Mouse (Mus musculus) G1E (cell line): ENCODE results near the gene Myo16. TPM values are rescaled to one million over a fixed set of nuclear protein-coding genes. Genes with fewer than 3 reads are reported as not detected.

Source experiments
- ATAC-seq: 2 replicates; pipeline ENCODE4 v1.8.0; 2016; ENCODE audit warnings: mild to moderate bottlenecking; ENCODE audit not compliant: insufficient number of reproducible peaks, poor library complexity, low FRiP score, severe bottlenecking; ENCODE audit errors: extremely low read depth
- DNase-seq: peaks from one replicate; pipeline ENCODE4 v3.0.0; 2012; ENCODE audit warnings: low spot score
- H3K27me3 ChIP-seq: 2 replicates; pipeline ENCODE4 v1.6.1; 2012; ENCODE audit warnings: mild to moderate bottlenecking, low read length, inconsistent platforms; ENCODE audit not compliant: insufficient read depth
- H3K36me3 ChIP-seq: replicated peaks from 2 replicates; pipeline ENCODE3; 2012; ENCODE audit warnings: mild to moderate bottlenecking, inconsistent platforms
- H3K4me1 ChIP-seq: 2 replicates; pipeline ENCODE4 v1.6.1; 2012; ENCODE audit warnings: low read depth, low read length, inconsistent platforms, mixed read lengths; ENCODE audit not compliant: insufficient read depth
- H3K4me3 ChIP-seq: 2 replicates; pipeline ENCODE4 v1.5.1; 2012; ENCODE audit warnings: low read depth, mild to moderate bottlenecking, inconsistent platforms, low read length, moderate library complexity, mixed read lengths
- H3K9me3 ChIP-seq: replicated peaks from 2 replicates; pipeline ENCODE4 v1.6.1; 2012; ENCODE audit warnings: inconsistent platforms
- CTCF ChIP-seq: IDR thresholded peaks from 2 replicates; pipeline ENCODE4 v1.5.1; 2012; ENCODE audit warnings: low read depth, low read length, inconsistent platforms, mixed read lengths
- GATA1 ChIP-seq: IDR thresholded peaks from 2 replicates; pipeline ENCODE4 v1.6.1; 2012; ENCODE audit warnings: borderline replicate concordance, low read length, inconsistent platforms, mixed read lengths
- GATA2 ChIP-seq: IDR thresholded peaks from 2 replicates; pipeline ENCODE4 v1.6.1; 2012; ENCODE audit warnings: low read depth, low read length, inconsistent platforms, borderline replicate concordance
- POLR2AphosphoS5 ChIP-seq: IDR thresholded peaks from 2 replicates; pipeline ENCODE4 v1.6.1; 2012; ENCODE audit warnings: low read depth, low read length, inconsistent platforms; ENCODE audit not compliant: insufficient replicate concordance
- TAL1 ChIP-seq: conservative IDR thresholded peaks from 2 replicates; pipeline ENCODE4 v1.6.1; 2012; ENCODE audit warnings: low read depth, low read length, inconsistent platforms, mixed read lengths
- polyA plus RNA-seq: library from polyadenylated mRNA; stranded (reverse); fragments of >175 nt; gene quantifications from 2 replicates; pipeline ENCODE4 v1.2.3, GENCODE M21; 2012
- total RNA-seq, 2 experiments: library from RNA; stranded (forward) in 1 of 2; stranded (reverse) in 1 of 2; fragments of 200-1000 nt in 1 of 2; fragments of >200 nt in 1 of 2; fragmentation: Nextera tagmentation in 1 of 2; gene quantifications; 2 replicates each; pipeline ENCODE4 v1.2.3; 2014 to 2017

Myo16 gene
- total and polyA plus RNA-seq, 3 experiments, result 0.27 to 0.90 (median 0.38) TPM

DNA sequence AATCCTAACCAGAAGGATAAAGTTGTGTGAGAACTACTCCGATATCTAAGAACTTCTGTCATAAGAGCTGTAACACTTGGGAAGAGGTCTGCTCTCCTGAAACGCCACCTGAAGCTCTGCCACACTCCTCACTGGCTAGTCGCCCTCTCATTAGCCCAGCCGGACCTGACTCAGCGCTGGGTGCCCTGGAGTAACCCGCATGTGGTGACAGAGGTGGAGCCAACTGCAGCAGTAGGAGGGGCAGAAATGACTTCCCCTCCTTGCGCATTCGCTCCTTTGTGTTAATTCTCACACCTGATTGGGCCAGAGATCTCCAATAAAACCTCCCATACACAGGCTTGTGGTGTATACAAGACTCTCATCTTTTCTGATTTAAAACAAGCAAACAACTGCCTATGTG is 14.2 kb upstream of the Myo16 start:
- Histone ChIP-seq H3K36me3 (no peaks in the 10 kb centered on the region), H3K27me3 (no peaks in the 10 kb centered on the region), H3K9me3 (no peaks in the 10 kb centered on the region), H3K4me3 (no peak overlapping the region), H3K4me1 (no peaks in the 10 kb centered on the region)
- DNase-seq, result no peak
- ATAC-seq, result no peak
- TF ChIP-seq POLR2AphosphoS5 (no peak), GATA1 (no peak), TAL1 (no peak), GATA2 (no peak), CTCF (no peak)

DNA sequence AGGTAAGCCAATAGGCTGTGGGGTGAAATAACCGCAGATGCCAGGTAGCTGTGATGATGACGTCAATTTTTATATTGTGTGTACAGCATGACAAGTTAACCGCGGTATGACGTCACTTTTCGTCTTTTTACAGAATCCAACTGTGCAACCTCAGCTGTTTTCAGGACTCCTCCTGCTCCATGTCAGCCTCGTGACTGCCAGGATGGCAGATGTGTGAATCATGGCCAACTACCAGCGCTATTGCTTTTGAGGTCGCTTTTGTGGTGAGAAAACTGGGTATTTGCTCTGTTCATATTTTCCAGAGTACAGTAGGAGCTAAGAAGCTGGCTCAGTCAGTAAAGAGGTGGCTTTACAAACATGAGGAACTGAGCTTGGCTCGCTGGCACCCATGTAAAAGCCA is 9.8 kb upstream of the Myo16 start:
- no peak for ATAC-seq
- Histone ChIP-seq H3K4me1 (no peaks in the 10 kb centered on the region), H3K36me3 (no peaks in the 10 kb centered on the region), H3K9me3 (no peaks in the 10 kb centered on the region), H3K27me3 (no peaks in the 10 kb centered on the region), H3K4me3 (no peak overlapping the region)
- DNase-seq, result no peak
- TF ChIP-seq CTCF (no peak), GATA1 (no peak), TAL1 (no peak), POLR2AphosphoS5 (no peak), GATA2 (no peak)

- no peaks in the 10 kb centered on the region for H3K36me3 ChIP-seq
- no peaks in the 10 kb centered on the region for H3K9me3 ChIP-seq
- no peak overlapping the region for H3K4me3 ChIP-seq
- H3K4me1 ChIP-seq, result no peaks in the 10 kb centered on the region
- DNase-seq (no peak), ATAC-seq (no peak)
- TF ChIP-seq TAL1 (no peak), GATA1 (no peak), POLR2AphosphoS5 (no peak), GATA2 (no peak), CTCF (no peak)
- H3K27me3 ChIP-seq, result 0 out of 2 replicates have a peak, but pooled peaks cover 2% of the 10 kb centered on the region
Observed at GRCm38 (mm10) chr8:10151692-10152247, 1.9 kb upstream of the Myo16 start.

DNA sequence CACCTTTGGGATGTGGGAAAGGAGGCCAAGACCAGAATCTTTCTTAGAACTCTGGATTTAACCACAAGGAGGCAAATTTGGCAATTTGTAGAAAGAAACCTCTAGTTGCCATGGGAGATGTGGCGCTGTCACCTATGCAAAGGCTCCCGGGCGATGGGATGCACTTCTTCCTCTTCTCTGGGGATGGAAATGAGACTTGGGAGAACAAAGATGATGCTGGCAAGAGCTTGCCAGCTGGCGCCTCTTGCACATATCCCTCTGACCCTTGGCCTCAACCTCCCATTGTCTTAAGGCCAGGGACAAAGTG is 681 bp downstream of the Myo16 start:
- 0 out of 2 replicates have a peak, but pooled peaks cover 2% of the 10 kb centered on the region for H3K27me3 ChIP-seq
- H3K4me3 ChIP-seq, result no peak overlapping the region
- DNase-seq (no peak), ATAC-seq (no peak)
- no peak for TF ChIP-seq GATA1
- no peak for TF ChIP-seq CTCF
- TF ChIP-seq TAL1, result no peak
- TF ChIP-seq GATA2, result no peak
- no peak for TF ChIP-seq POLR2AphosphoS5
- no peaks in the 10 kb centered on the region for H3K4me1 ChIP-seq
- no peaks in the 10 kb centered on the region for H3K36me3 ChIP-seq
- H3K9me3 ChIP-seq, result no peaks in the 10 kb centered on the region

DNA sequence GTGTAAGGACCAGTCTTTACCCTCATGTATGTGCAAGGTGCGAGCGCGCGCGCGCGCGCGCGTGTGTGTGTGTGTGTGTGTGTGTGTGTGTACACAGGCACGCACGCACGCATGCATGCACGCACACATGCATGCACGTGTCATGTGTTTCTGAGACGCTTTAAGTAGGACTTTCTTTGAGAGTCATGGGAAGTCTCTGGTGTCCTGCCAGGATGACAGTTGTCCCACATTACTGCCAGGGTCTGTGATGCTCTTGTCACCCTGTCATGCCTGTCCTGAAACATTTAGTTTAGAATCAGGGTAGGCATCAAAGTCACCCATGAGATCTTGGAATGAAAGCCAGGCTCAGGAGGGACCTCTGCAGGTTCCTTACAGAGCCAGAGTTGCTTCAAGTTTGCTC is 1.4 kb downstream of the Myo16 start:
- Histone ChIP-seq H3K27me3 (0 out of 2 replicates have a peak, but pooled peaks cover under 1% of the 10 kb centered on the region), H3K9me3 (no peaks in the 10 kb centered on the region), H3K4me1 (no peaks in the 10 kb centered on the region), H3K4me3 (no peak overlapping the region), H3K36me3 (no peaks in the 10 kb centered on the region)
- DNase-seq (no peak), ATAC-seq (no peak)
- TF ChIP-seq CTCF (no peak), POLR2AphosphoS5 (no peak), TAL1 (no peak), GATA1 (no peak)

DNA sequence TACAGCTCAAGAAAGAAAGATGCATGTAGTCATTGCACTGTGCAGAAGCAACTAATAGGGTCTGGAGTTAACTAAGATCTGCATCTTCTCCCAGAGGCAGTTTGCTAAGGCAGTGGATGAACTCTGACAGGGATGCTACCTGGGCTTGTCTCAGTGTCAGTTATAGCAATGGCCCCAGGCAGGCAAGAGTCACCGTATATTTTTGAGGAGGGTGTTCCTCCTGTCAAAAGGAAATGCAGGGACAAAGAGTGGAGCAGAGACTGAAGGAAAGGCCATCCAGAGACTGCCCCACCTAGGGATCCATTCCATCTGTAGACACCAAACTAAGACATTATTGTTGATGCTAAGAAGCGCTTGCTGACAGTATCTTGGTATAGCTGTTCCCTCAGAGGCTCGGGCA is 7.4 kb downstream of the Myo16 start:
- H3K36me3 ChIP-seq, result no peaks in the 10 kb centered on the region
- H3K4me1 ChIP-seq, result no peaks in the 10 kb centered on the region
- H3K9me3 ChIP-seq, result no peaks in the 10 kb centered on the region
- TF ChIP-seq GATA2, result no peak
- no peak for TF ChIP-seq CTCF
- no peak for TF ChIP-seq GATA1
- TF ChIP-seq POLR2AphosphoS5, result no peak
- no peak for TF ChIP-seq TAL1
- H3K27me3 ChIP-seq, result no peaks in the 10 kb centered on the region
- no peak for DNase-seq
- no peak for ATAC-seq
- no peak overlapping the region for H3K4me3 ChIP-seq
